ENCODE assay signal across 8 mouse cellular contexts in the genomic region with DNA sequence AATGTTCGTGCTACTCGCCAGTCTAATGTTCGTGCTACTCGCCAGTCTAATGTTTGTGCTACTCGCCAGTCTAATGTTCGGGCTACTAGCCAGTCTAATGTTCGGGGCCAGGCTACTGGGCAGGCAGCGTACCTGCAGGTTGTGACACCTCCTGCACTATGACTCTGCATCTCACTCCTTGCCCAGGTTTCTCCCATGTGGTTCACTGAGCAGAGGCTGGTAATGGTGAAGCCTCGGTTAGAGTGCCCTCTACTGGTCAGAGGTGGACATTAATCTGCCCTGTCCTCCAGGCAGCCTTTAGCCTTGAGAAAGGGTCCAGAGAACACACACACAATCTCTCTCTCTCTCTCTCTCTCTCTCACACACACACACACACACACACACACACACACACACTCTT. TPM values are rescaled to one million over a fixed set of nuclear protein-coding genes. Genes with fewer than 3 reads are reported as not detected.
DNase-seq lines count a peak whose midpoint lies in the region; ATAC-seq and TF ChIP-seq lines count a peak whose summit lies in the region.

No protein-coding gene starts in this region.

- in situ Hi-C loops in CH12.LX (cut with MboI; ENCODE audit: low pct_ligation_motif_present, low pct_unique_long_range_greater_than_20kb, low sequenced_read_pairs): no loop called here

- 57% methylated on average over 9 of the region's 9 CpGs for WGBS in bone marrow, adult 2 months
- WGBS in embryonic facial prominence, embryonic 14.5 days: 58% methylated on average over 9 of the region's 9 CpGs
- 58% methylated on average over 9 of the region's 9 CpGs for WGBS in kidney, embryonic 15.5 days
- WGBS in neural tube, embryonic 11.5 days: 68% methylated on average over 9 of the region's 9 CpGs

- no peak overlapping the region for H3K9ac ChIP-seq in CH12.LX (ENCODE audit: insufficient read depth, low read depth)
- no peak overlapping the region for H3K9ac ChIP-seq in embryonic facial prominence, embryonic 14.5 days (ENCODE audit: low read depth, low read length)
- no peak overlapping the region for H3K9ac ChIP-seq in kidney, embryonic 15.5 days
- no peak overlapping the region for H3K9ac ChIP-seq in neural tube, embryonic 11.5 days (ENCODE audit: low read length)

- H3K27ac ChIP-seq in CH12.LX (ENCODE audit: insufficient read depth, low read depth): no peak overlapping the region
- H3K27ac ChIP-seq in bone marrow, adult 2 months (ENCODE audit: control insufficient read depth, insufficient read depth, low read depth, low read length, poor library complexity): no peak overlapping the region
- no peak overlapping the region for H3K27ac ChIP-seq in embryonic facial prominence, embryonic 14.5 days (replicated peaks; ENCODE audit: low read depth, low read length)
- H3K27ac ChIP-seq in kidney, embryonic 15.5 days: no peak overlapping the region
- H3K27ac ChIP-seq in neural tube, embryonic 11.5 days (ENCODE audit: low read depth, low read length): no peak overlapping the region

- H3K4me1 ChIP-seq in CH12.LX (ENCODE audit: control insufficient read depth in 1 of 2, insufficient read depth in 2 of 2): no peaks in the 10 kb centered on the region
- no peaks in the 10 kb centered on the region for H3K4me1 ChIP-seq in bone marrow, adult 2 months (ENCODE audit: control insufficient read depth, insufficient read depth, low read length)
- no peaks in the 10 kb centered on the region for H3K4me1 ChIP-seq in embryonic facial prominence, embryonic 14.5 days (ENCODE audit: control insufficient read depth, insufficient read depth, low read length)
- H3K4me1 ChIP-seq in kidney, embryonic 15.5 days: no peaks in the 10 kb centered on the region
- H3K4me1 ChIP-seq in neural tube, embryonic 11.5 days (ENCODE audit: control insufficient read depth, insufficient read depth, low read length): no peaks in the 10 kb centered on the region

- TF ChIP-seq RAD21 in CH12.LX (IDR thresholded peaks at IDR 0.05; ENCODE audit: low read depth, low read length): peak; percentile 72

- no peak for TF ChIP-seq POLR2A in CH12.LX (IDR thresholded peaks at IDR 0.05; ENCODE audit: low read depth, low read length)
- TF ChIP-seq POLR2A in bone marrow, adult 2 months (IDR thresholded peaks at IDR 0.05; ENCODE audit: borderline replicate concordance, control insufficient read depth, low read depth, low read length): no peak

- dilution Hi-C loops in CH12.LX (cut with MboI; ENCODE audit: extremely low pct_ligation_motif_present, extremely low pct_unique_long_range_greater_than_20kb, low sequenced_read_pairs): no loop called here

- TF ChIP-seq CTCF in CH12.LX (conservative IDR thresholded peaks at IDR 0.05 in 1 of 2, IDR thresholded peaks at IDR 0.05 in 1 of 2; ENCODE audit: low read depth in 2 of 2, low read length in 2 of 2): peak; percentile 80 to 89
- TF ChIP-seq CTCF in bone marrow, adult 2 months (IDR thresholded peaks at IDR 0.05; ENCODE audit: control insufficient read depth, insufficient read depth, low read length): peak; percentile 79

- H3K79me2 ChIP-seq in CH12.LX (replicated peaks; ENCODE audit: control insufficient read depth, extremely low read depth, insufficient read depth, poor library complexity, severe bottlenecking): no peaks in the 10 kb centered on the region

- H3K9me3 ChIP-seq in CH12.LX (replicated peaks; ENCODE audit: low read length): no peaks in the 10 kb centered on the region
- H3K9me3 ChIP-seq in embryonic facial prominence, embryonic 14.5 days (ENCODE audit: control insufficient read depth, low read length): no peaks in the 10 kb centered on the region
- no peaks in the 10 kb centered on the region for H3K9me3 ChIP-seq in kidney, embryonic 15.5 days (replicated peaks)
- no peaks in the 10 kb centered on the region for H3K9me3 ChIP-seq in neural tube, embryonic 11.5 days (ENCODE audit: control insufficient read depth, low read length)

- no peak overlapping the region for H3K4me3 ChIP-seq in CH12.LX (replicated peaks in 1 of 3; ENCODE audit: low read depth in 2 of 3, low read length in 2 of 3, poor library complexity in 1 of 3)
- no peak overlapping the region for H3K4me3 ChIP-seq in bone marrow, adult 2 months (replicated peaks; ENCODE audit: control insufficient read depth, low read depth, low read length)
- no peak overlapping the region for H3K4me3 ChIP-seq in embryonic facial prominence, embryonic 14.5 days (ENCODE audit: low read depth, low read length)
- no peak overlapping the region for H3K4me3 ChIP-seq in kidney, embryonic 15.5 days (replicated peaks)
- H3K4me3 ChIP-seq in neural tube, embryonic 11.5 days (ENCODE audit: low read depth, low read length): no peak overlapping the region

- H3K27me3 ChIP-seq in CH12.LX (replicated peaks): peaks cover 80% of the 10 kb centered on the region
- H3K27me3 ChIP-seq in embryonic facial prominence, embryonic 14.5 days (replicated peaks; ENCODE audit: control insufficient read depth, insufficient read depth, low read length): no peaks in the 10 kb centered on the region
- no peaks in the 10 kb centered on the region for H3K27me3 ChIP-seq in kidney, embryonic 15.5 days
- no peaks in the 10 kb centered on the region for H3K27me3 ChIP-seq in neural tube, embryonic 11.5 days (ENCODE audit: control insufficient read depth, insufficient read depth, low read length)

- ATAC-seq in embryonic facial prominence, embryonic 14.5 days (ENCODE audit: low read depth): peak; percentile 88
- peak; percentile 73; the same call in 1 of the 2 replicates for ATAC-seq in kidney, embryonic 15.5 days (replicated peaks; ENCODE audit: low FRiP score)
- 0 out of 2 replicates have a peak, but pooled peaks have one; percentile 63 for ATAC-seq in neural tube, embryonic 11.5 days (ENCODE audit: insufficient read depth, low FRiP score, low TSS enrichment)

- TF ChIP-seq EP300 in CH12.LX (IDR thresholded peaks at IDR 0.05; ENCODE audit: low read length): no peak

- DNase-seq in CH12.LX (ENCODE audit: extremely low read depth) (peak; percentile 62), liver (peak; percentile 56)
- peak; percentile 72 for DNase-seq in embryonic facial prominence, embryonic 14.5 days (ENCODE audit: low spot score)
- DNase-seq in heart, adult 8-10 months (ENCODE audit: low spot score): peak; percentile 57
- peak; percentile 75 for DNase-seq in neural tube, embryonic 11.5 days (ENCODE audit: low spot score)
- peak; percentile 87 for DNase-seq in testis, postnatal 10 days (ENCODE audit: low spot score)

- no peak overlapping the region for H3K4me2 ChIP-seq in CH12.LX (ENCODE audit: insufficient read depth, low read depth, poor library complexity, severe bottlenecking)
- no peak overlapping the region for H3K4me2 ChIP-seq in embryonic facial prominence, embryonic 14.5 days (ENCODE audit: low read depth, low read length)
- H3K4me2 ChIP-seq in kidney, embryonic 15.5 days: no peak overlapping the region
- no peak overlapping the region for H3K4me2 ChIP-seq in neural tube, embryonic 11.5 days (ENCODE audit: low read depth)

- H3K36me3 ChIP-seq in CH12.LX (replicated peaks in 1 of 2; ENCODE audit: control insufficient read depth in 1 of 2, insufficient read depth in 1 of 2, low read length in 1 of 2): no peaks in the 10 kb centered on the region
- H3K36me3 ChIP-seq in embryonic facial prominence, embryonic 14.5 days (ENCODE audit: control insufficient read depth, insufficient read depth, low read length): peaks cover 8% of the 10 kb centered on the region
- H3K36me3 ChIP-seq in kidney, embryonic 15.5 days: no peaks in the 10 kb centered on the region
- H3K36me3 ChIP-seq in neural tube, embryonic 11.5 days (ENCODE audit: control insufficient read depth, insufficient read depth, low read length): no peaks in the 10 kb centered on the region

TF ChIP-seq in CH12.LX, 34 proteins besides CTCF, POLR2A, EP300 and RAD21:
- TF ChIP-seq SMC3 (IDR thresholded peaks at IDR 0.05; ENCODE audit: low read depth, low read length) (peak; percentile 55), MEF2A (IDR thresholded peaks at IDR 0.05; ENCODE audit: borderline replicate concordance, low read depth, low read length) (no peak), MYC (IDR thresholded peaks at IDR 0.05; ENCODE audit: low read depth, low read length) (0 out of 2 replicates have a peak, but pooled peaks have one; percentile 39), E2F4 (IDR thresholded peaks at IDR 0.05; ENCODE audit: insufficient replicate concordance, low read depth, low read length) (no peak)

RNA-seq across cellular contexts. Expression of a gene that starts 58.3 kb away (rescaled TPM):
- total RNA-seq in CH12.LX (2012; rRNA removed) (not detected in 2 replicates), CH12.LX (2014; rRNA removed) (not detected in 2 replicates)
- polyA plus RNA-seq in CH12.LX (2012; ENCODE audit: insufficient read length, low read depth): not detected in 2 replicates
- polyA plus RNA-seq in bone marrow, adult 2 months (2011; ENCODE audit: insufficient read depth, insufficient read length, low replicate concordance, missing spikeins): not detected in 2 replicates
- 21.9 and 22.1 TPM in 2 replicates for polyA plus RNA-seq in embryonic facial prominence, embryonic 14.5 days (2014; fragmentation: Nextera tagmentation; extraction: Ambion mirVana)
- total RNA-seq in heart, adult 8-10 months (2022): 1 to 10 TPM in 1 of 4 experiments, under 1 TPM in 3; 0.79 to 1.7 (median 0.82) TPM
- 7.5 and 7.6 TPM in 2 replicates for polyA plus RNA-seq in kidney, embryonic 15.5 days (2015; fragmentation: Nextera tagmentation; extraction: Ambion mirVana)
- 10.3 and 11.7 TPM in 2 replicates for polyA plus RNA-seq in neural tube, embryonic 11.5 days (2014; fragmentation: Nextera tagmentation; extraction: Ambion mirVana)
